Mouse (Mus musculus) splenic B cell, adult 2 months (primary cell): ENCODE data around the gene Hoxd10.

Experiments
- DNase-seq: peaks from one replicate; pipeline ENCODE4 v3.0.0-alpha.2; 2011; ENCODE audit warnings: low read depth, low spot score
- H3K27me3 ChIP-seq: 2 replicates; pipeline ENCODE4 v1.6.1; 2012; ENCODE audit warnings: mild to moderate bottlenecking, low read length, moderate library complexity, mixed read lengths; ENCODE audit not compliant: control insufficient read depth, poor library complexity, insufficient read depth, severe bottlenecking
- H3K36me3 ChIP-seq: 2 replicates; pipeline ENCODE4 v1.6.1; 2012; ENCODE audit warnings: mild to moderate bottlenecking, low read length, moderate library complexity, mixed read lengths; ENCODE audit not compliant: control insufficient read depth, poor library complexity, insufficient read depth, severe bottlenecking

Gene Hoxd10

DNA sequence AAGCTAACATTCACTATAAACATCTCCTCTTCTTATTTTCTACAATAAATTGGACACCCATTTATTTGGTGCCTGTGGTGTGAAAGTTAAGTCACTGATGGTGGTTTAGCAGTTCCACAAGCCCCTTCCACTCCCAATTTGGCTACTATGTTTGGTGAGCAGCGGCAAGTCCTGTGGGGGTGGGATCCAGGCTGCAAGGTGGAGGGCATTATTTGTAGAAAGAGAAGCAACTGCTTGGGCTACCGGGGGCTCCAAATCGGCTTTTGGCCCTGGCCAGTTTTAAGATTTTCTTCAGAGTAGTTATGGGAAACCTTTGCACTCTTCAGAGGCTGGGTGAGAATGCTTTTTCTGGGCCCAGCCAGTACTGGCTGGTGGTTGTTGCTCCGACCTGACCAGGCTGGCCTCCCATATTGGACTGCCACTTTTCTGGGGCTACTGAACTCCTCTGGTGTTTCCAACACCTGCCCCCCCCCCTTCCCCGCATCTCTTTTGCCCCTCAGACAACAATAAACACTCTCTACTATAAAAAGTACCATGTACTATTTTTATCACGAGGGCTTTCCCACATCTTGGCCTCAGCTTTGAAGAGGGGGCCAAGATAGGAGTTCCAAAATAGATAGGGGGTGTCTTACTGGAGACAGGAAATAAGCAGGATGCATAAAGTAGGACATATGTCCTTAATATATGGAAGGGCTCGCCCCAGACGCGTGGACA is 40.2 kb downstream of the Hoxd10 start:
- H3K27me3 ChIP-seq = peaks cover 5% of the 10 kb centered on the region; the same call in 1 of the 2 replicates
- H3K36me3 ChIP-seq = no peaks in the 10 kb centered on the region
- no peak for DNase-seq

DNA sequence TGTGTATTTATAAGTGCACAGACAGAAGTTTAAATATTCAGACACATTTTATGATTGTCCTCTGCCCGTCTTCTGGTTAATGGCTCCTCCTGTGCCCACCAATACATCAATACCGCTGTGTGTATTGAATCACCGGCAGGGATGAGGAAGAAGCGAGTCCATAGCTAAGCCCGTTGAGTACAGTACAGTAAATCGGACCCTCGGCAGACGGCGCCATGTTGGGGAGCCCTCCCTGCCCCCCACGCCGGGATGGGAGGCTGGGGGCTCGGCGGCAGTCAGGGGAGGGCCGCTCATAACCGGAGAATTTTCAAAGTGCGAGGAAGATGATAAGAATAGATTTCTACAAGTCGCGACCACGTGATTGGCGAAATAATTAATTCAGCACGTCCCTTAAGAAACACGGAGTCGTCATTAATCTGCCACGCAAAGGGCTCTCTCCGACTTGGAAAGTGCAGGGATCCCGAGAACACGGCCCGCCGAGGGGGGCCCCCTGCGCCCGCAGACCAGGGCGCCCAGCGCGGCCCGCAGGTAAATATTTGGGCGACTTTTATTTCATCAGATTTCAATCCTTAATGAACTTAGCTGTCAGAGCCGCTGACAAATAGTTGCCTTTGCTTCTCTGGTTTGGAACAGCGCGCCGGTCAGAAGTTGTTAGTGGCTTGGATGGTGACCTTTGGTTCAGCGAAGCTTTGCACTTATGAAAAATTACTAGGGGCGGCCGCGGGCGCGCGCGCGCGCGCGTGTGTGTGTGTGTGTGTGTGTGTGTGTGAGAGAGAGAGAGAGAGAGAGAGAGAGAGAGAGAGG is 41.0 kb downstream of the Hoxd10 start:
- DNase-seq = no peak
- no peaks in the 10 kb centered on the region for H3K36me3 ChIP-seq
- peaks cover 2% of the 10 kb centered on the region; the same call in 1 of the 2 replicates for H3K27me3 ChIP-seq

DNA sequence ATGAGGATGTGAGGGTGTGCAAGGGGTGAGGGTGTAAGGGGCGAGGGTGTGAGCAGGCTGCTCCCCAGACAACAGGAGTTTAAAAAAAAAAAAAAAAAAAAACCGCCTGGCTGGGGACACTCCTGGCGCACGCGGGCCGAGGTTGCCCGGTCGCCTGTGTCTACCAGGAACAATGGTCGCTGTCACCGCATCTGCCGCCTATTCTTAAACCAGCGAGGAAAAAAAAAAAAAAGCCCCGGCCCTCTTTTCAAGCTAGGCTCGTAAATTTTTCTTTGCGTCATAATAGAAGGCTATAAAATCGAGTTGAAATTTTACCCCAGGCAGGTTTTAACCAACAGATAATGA is 41.6 kb downstream of the Hoxd10 start:
- no peak for DNase-seq
- H3K36me3 ChIP-seq = no peaks in the 10 kb centered on the region
- peaks cover 2% of the 10 kb centered on the region; the same call in 1 of the 2 replicates for H3K27me3 ChIP-seq

DNA sequence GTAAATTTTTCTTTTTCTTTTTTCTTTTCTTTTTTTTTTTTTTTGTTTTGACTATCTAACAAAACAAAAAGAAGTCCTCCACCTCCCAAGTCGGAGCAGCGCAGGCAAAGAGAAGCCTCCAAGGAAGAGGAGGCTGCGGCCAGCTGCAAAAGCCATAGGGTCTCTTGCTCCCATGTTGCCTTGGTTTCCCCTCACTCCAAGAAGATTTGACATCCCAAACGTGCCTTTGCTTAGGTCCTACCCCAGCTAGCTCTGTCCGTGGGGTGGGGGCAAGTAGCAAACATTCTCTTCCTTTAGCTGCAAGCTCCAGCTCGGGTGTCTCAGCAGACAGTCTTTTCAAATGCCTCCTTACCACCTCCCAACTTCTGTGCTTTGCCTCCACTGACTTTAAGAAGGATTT is 42.0 kb downstream of the Hoxd10 start:
- no peaks in the 10 kb centered on the region for H3K36me3 ChIP-seq
- peaks cover 2% of the 10 kb centered on the region; the same call in 1 of the 2 replicates for H3K27me3 ChIP-seq
- DNase-seq = no peak

DNA sequence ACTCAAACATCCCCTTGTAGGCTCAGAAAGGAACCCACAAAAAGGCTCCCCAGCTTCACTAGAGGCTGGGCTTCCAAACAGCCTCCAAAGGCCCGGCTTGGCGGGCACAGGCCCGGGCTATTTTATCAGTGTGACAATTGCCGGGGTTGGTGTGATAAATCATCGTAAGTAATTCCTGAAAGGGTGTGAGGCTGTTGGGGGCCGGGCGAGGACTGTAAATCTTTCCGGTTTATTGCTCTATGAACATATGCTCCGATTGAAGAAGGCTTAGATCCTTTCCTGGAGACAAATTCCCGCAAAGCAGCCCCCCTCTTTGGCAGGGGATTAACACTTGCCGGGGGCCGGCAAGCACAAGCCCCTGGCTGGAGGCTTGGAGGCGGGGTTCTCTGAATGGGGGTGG is 42.7 kb downstream of the Hoxd10 start:
- H3K27me3 ChIP-seq = peaks cover 2% of the 10 kb centered on the region; the same call in 1 of the 2 replicates
- no peak for DNase-seq
- no peaks in the 10 kb centered on the region for H3K36me3 ChIP-seq

DNA sequence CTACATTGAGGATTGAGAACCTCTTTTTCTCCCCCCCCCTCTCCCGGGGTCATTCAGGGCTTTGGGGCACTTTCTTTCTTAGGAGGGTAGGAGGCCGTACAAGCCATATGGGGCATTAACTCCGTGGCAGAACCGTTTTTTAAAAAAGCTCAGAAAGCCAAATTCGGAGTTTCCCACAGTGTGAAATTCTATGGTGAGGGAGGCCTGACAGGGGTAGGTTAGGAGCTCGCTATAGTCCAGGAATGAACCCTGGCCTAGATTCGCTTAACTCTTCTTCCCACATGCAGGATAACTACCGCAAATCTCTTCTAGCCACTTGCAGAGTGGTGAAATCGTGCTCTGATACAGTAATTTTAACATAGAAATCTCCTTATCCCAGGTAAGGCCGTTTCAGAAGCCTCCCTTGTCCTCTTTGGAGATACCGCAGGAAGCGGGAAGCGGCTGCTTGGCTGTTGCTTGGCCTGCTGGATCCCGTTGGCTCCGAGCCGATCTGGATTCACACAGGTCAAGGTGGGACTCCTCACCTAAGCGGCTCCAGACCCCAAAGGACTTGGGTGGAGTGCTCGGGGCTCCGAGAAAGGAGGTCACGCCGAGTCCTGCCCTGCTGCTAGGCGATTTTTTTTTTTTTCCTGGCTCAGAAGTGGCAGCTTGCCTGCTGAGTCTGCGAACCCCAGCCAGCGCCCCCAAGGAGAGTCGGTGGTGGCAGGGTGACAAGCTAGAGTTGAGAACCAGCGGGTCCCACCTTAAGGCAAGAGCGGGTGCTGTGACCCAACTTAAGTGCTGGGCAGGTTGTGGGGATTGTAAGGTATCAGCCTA is 43.5 kb downstream of the Hoxd10 start:
- H3K27me3 ChIP-seq = peaks cover 2% of the 10 kb centered on the region; the same call in 1 of the 2 replicates
- no peak for DNase-seq
- H3K36me3 ChIP-seq = no peaks in the 10 kb centered on the region

DNA sequence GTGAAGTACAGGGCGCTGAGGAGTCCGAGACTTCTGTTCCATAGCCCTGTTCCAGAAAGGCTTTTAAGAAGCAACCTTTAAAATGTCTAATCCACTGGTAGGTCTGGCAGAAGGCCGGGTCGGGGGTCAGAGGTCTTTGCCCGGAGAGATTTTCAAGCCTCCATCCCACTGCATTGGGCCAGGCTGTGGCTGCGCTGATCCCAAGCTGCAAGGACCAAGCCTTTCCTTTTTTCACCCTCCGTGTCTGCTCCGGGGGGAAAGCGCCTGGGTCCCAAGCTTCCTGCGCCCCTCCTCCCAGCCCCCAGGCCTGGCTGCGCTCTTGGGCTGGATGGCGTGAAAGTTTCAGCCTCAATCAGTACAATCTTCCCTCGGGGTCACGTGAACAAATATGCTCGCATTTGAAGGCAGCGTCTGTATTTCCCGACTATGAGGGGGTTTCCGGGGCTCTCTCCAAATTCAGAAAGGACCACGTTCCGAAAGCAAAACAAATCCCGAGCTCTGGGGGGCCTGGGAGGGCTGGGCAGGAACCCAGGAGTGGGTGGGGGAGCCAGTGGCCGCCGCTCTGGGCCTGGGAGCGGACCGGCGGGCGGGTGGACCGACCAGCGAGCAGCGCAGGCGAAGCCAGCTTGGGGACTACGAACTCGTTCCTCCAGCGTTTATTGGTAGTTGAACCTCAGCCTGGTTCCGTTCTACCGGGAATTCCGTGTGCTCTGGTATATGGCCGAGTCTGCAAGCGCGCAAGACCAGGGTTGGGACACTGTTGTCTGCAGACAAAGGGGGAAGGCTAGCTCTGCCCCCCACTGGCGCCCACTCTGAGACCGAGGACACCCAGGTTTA is 44.3 kb downstream of the Hoxd10 start:
- no peaks in the 10 kb centered on the region for H3K36me3 ChIP-seq
- DNase-seq = no peak

DNA sequence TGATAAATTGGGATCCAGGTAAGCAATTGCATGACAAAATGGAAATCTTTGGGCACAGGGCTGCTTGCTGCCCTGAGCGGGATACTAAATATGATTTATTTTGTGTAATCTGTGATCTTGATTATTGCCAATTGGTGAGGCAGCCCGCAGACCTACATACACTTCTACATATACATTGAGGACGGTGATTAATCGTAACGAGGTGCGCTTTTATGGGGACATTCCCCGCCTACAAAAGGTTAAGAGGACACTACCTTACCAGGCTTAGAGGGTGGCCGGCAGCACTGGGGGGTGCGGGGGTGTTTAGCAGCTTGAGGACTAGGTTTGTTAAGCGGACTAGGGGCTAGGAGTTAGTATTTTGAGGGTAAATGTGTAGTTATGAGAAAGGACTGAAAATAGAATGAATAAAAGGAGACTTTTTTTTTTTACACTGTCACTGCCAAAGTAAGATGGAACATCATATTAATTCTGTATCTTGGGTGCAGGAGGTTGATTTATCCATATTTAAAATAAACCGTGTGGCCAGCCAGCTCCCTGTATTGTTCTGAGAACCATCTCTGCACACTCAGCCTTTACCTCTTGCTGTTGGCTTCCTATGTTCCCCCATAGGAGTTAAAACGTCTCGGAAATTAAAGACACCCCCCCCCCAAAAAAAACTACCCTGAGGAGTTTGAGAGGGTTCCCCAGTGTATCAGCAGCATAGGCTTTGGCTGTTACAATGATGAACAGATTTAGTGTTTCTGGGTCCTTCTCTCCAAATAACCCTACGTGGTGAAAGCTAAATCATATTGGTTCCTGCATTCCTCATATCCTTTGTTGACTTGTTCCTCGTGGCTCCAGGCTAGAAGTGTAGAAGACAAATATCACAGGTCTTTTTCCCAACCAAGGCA is 45.2 kb downstream of the Hoxd10 start:
- Histone ChIP-seq H3K36me3 (no peaks in the 10 kb centered on the region), H3K27me3 (peaks cover 2% of the 10 kb centered on the region)
- DNase-seq = no peak

More for the DNA sequence above, 44.3 kb downstream of the Hoxd10 start:
- peaks cover 2% of the 10 kb centered on the region for H3K27me3 ChIP-seq

DNA sequence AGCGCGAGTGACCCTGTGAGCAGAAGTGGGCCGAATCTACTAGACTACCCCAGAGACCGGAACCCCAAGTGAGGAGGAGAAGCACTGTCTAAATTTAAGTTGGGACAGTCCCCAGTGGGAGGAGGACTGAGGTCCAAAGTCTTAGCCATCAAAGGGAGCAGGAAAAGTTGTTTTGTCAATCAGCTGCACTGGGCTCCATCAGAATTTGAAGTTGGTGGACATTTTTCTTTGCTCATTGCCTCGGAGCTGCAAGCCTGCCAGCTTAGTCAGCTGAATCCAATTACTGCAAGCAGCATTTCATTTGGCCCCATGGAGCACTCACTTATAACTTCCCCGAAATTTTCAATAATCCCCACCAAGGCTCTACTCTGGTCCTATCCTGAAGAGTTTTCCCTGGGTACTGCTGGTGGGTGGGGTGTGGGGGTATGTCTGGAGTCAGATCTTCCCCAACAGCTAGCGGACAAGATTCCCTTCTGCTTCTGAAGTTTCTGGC is 45.9 kb downstream of the Hoxd10 start:
- H3K27me3 ChIP-seq = peaks cover 2% of the 10 kb centered on the region

DNA sequence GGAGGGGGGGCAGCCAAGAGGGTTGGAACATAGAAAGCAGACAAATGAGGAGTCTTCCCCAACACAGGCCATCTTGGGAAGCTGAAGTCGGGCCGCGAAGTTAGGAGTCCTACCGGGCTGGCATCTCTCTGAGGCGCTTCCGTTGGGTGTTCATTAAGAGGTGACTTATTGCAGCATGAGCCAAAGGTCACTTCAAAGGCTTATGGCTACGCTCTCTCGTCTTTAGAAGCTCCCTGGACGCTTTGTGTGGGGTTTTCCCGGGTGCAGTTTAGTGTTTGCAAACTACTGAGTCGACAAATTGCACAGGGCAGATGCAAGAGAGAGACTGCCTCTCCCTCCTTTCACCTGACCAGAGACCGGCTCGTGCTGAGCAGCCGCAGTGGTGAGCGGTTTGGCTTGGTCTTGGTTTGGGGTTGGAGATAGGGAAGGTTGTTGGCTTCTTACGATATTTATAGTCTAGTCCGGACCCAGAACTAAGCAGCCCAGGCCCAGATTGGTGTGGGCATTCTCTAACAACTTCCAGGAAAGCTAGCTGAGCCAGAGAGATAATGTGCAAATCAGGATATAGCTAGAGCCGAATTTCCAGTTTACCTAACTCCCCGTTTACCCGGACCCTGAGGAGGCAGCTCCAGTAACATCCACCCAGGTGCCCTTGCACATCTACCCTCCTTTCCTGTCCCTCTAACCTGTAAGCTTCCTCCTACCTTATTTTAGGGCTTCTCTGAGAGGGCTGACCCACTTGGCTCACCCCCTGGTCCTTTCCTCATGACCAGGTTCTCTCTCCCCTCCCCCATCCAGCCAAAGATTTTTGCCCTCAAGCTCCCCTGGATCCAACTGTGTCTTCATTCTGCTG is 47.1 kb downstream of the Hoxd10 start:
- Histone ChIP-seq H3K27me3 (peaks cover 2% of the 10 kb centered on the region; the same call in 1 of the 2 replicates), H3K36me3 (no peaks in the 10 kb centered on the region)
- DNase-seq = no peak

More for the DNA sequence above, 45.9 kb downstream of the Hoxd10 start:
- DNase-seq = no peak
- H3K36me3 ChIP-seq = no peaks in the 10 kb centered on the region

DNA sequence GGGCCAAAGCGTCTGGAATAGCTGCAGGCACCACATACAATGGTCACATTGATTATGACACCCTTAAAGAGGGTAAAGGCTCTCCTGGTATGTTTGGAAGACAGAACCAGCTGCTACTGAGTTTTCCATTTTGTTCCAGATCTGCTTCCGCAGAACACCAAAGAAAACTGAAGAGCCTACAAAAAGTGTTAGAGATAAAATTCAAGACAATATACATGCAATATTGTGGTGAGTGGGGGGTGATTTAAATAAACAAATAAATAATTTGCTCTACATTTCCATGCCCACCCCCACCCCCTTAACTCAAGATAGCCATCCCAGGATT is 47.7 kb downstream of the Hoxd10 start:
- Histone ChIP-seq H3K27me3 (peaks cover 2% of the 10 kb centered on the region; the same call in 1 of the 2 replicates), H3K36me3 (no peaks in the 10 kb centered on the region)
- no peak for DNase-seq

DNA sequence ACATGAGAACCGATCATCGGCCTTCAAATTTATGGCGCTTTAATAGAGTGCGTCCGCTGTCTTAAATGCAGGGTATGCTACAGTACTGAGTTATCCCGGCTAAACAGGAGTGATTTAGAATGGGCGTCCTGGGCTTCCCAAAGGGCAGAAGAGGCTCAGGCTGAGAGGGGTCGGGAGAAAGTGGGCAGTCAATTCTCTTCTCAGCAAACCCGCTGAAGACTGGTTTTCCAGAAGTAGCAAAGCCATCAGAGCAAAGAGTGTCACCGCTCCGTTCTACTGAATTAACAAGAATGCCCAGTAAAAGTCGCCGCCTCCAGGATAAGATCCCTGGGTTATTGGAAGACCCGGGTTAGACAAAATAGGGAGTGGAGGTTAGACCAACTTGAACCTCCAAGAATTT is 48.1 kb downstream of the Hoxd10 start:
- Histone ChIP-seq H3K27me3 (peaks cover 2% of the 10 kb centered on the region; the same call in 1 of the 2 replicates), H3K36me3 (no peaks in the 10 kb centered on the region)
- DNase-seq = no peak
